Mouse (Mus musculus) forebrain, embryonic 10.5 days (tissue): ENCODE measurements around the gene Chst3. TPM values are rescaled to one million over a fixed set of nuclear protein-coding genes. Genes with fewer than 3 reads are reported as not detected.

Source experiments
- DNase-seq: peaks from one replicate; pipeline ENCODE4 v3.0.0-alpha.2; 2017; ENCODE audit warnings: low spot score; ENCODE audit errors: extremely low spot score
- H3K27ac ChIP-seq: fragments of 300-500 bp; sonication (generic); 2 replicates; pipeline ENCODE4 v1.5.1; 2016; ENCODE audit warnings: mild to moderate bottlenecking
- H3K27me3 ChIP-seq: fragments of 300-500 bp; sonication (generic); 2 replicates; pipeline ENCODE4 v1.6.1; 2016; ENCODE audit warnings: mild to moderate bottlenecking; ENCODE audit not compliant: poor library complexity, severe bottlenecking
- H3K36me3 ChIP-seq: fragments of 300-500 bp; sonication (generic); replicated peaks from 2 replicates; pipeline ENCODE4 v1.6.1; 2016; ENCODE audit warnings: mild to moderate bottlenecking, moderate library complexity
- H3K4me1 ChIP-seq: fragments of 300-500 bp; sonication (generic); 2 replicates; pipeline ENCODE4 v1.6.1; 2016
- H3K4me3 ChIP-seq: fragments of 300-500 bp; sonication (generic); 2 replicates; pipeline ENCODE4 v1.5.1; 2016; ENCODE audit warnings: mild to moderate bottlenecking, moderate library complexity
- H3K9me3 ChIP-seq: fragments of 300-500 bp; sonication (generic); 2 replicates; pipeline ENCODE4 v1.6.1; 2016; ENCODE audit warnings: mild to moderate bottlenecking, moderate library complexity
- WGBS: fragments of 180-500 bp; shearing (Covaris S2); methylation state at CpG from one replicate; pipeline ENCODE4 v1.1.7; 2016; 5-methylcytosine and 5-hydroxymethylcytosine counted together
- polyA plus RNA-seq: library from polyadenylated mRNA; unstranded; fragments of >200 nt; fragmentation: Nextera tagmentation; extraction: Ambion mirVana; gene quantifications from 2 replicates; pipeline ENCODE4 v1.2.1, GENCODE M21; 2016

Gene Chst3
- polyA plus RNA-seq, 1 experiment from 2014 or later = 2.4 TPM

DNA sequence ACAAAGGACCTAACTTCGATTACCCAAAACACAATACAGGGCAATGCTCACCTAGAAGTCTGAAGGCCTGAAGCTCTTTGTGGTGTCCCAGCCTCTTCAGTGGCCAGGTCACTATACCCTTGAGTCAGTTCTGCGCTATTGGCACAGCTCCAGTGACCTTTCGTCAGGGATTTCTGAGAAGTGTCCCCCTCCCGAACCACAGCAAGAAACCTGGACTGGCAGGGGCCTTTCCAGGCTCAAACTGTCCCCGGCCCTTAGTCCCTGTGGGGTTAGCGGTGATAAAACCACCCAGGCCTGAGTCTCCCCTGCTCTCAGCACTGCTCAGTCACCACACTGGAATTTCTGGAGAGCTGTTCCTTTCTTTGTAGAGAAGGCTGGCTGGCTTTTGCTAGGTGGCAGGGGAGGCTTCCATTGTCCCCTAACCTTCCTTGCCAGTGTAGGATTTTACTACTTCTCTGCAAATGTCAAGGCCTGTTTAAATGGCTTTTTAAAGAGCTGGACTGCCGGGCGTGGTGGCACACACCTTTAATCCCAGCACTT lies 11.8 kb downstream of the Chst3 start:
- H3K4me3 ChIP-seq = no peak overlapping the region
- H3K4me1 ChIP-seq = peaks cover 56% of the 10 kb centered on the region
- whole genome bisulfite sequencing = 90% methylated on average over 8 of the region's 8 CpGs
- no peaks in the 10 kb centered on the region for H3K9me3 ChIP-seq
- DNase-seq = no peak
- H3K27ac ChIP-seq = peak overlapping the region; percentile 36
- no peaks in the 10 kb centered on the region for H3K27me3 ChIP-seq
- no peaks in the 10 kb centered on the region for H3K36me3 ChIP-seq

- 87% methylated on average over 9 of the region's 9 CpGs for WGBS
- Histone ChIP-seq H3K36me3 (no peaks in the 10 kb centered on the region), H3K4me3 (no peak overlapping the region), H3K9me3 (no peaks in the 10 kb centered on the region), H3K27ac (0 out of 2 replicates have a peak overlapping the region, but pooled peaks have one; percentile 15), H3K27me3 (no peaks in the 10 kb centered on the region), H3K4me1 (peaks cover 58% of the 10 kb centered on the region)
- DNase-seq = no peak
Observed at GRCm38 (mm10) chr10:60205601-60206241, 13.3 kb downstream of the Chst3 start.

DNA sequence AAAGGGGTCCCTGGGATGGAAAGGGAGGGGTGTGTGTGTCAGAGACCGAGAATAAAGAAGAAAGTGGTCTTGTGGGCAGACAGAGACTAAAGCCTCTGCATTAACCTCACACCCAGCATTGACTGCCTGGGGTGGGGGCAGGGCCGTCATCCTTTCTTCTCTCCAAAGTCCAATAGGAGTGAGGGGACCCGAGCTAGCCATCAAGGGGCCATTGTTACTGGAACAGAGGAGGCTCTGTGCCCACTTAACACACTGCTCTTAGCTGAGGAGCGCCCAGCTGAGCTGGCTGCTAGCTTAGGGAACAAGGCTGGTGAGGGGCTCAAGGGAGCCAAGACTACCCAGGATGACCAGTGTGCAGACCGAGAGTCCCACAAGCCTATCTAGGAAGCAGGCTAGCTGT lies 16.3 kb downstream of the Chst3 start:
- peaks cover 35% of the 10 kb centered on the region for H3K4me1 ChIP-seq
- DNase-seq = peak; percentile 72
- peaks cover 6% of the 10 kb centered on the region for H3K36me3 ChIP-seq
- H3K27ac ChIP-seq = peak overlapping the region; percentile 89
- 6% methylated on average over 5 of the region's 5 CpGs for WGBS
- no peaks in the 10 kb centered on the region for H3K27me3 ChIP-seq
- no peaks in the 10 kb centered on the region for H3K9me3 ChIP-seq
- peak overlapping the region; percentile 26; the same call in 1 of the 2 replicates for H3K4me3 ChIP-seq

DNA sequence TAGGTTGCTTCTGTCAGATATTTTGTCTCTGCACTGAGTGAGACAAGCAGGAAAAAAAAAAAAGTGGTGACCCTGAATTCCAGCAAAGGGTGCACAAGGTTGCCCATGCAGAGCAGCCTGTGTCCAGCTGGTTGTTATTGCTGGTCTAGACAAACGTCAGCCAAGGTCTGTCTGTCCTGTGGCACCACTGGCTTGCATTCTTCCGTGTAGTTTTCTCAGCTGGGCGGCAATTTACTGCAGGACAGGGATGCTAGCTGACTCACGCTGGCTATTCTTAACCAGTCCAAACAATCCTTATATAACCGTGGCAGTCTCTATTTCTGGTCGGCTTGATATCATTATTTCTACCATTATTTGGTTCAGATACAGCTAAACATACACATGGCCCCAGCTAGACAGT lies 18.1 kb downstream of the Chst3 start:
- H3K4me1 ChIP-seq = peaks cover 30% of the 10 kb centered on the region
- no peaks in the 10 kb centered on the region for H3K27me3 ChIP-seq
- 0 out of 2 replicates have a peak overlapping the region, but pooled peaks have one; percentile 8 for H3K27ac ChIP-seq
- DNase-seq = no peak
- peaks cover 6% of the 10 kb centered on the region for H3K36me3 ChIP-seq
- H3K9me3 ChIP-seq = no peaks in the 10 kb centered on the region
- 80% methylated on average over 6 of the region's 6 CpGs for WGBS
- no peak overlapping the region for H3K4me3 ChIP-seq

GRCm38 (mm10) chr10:60199378-60199777 lies 19.7 kb downstream of the Chst3 start:
- WGBS = 95% methylated on average over 6 of the region's 6 CpGs
- DNase-seq = no peak
- H3K36me3 ChIP-seq = peaks cover 6% of the 10 kb centered on the region
- H3K27ac ChIP-seq = no peak overlapping the region
- H3K27me3 ChIP-seq = no peaks in the 10 kb centered on the region
- H3K9me3 ChIP-seq = no peaks in the 10 kb centered on the region
- peaks cover 37% of the 10 kb centered on the region for H3K4me1 ChIP-seq
- H3K4me3 ChIP-seq = no peak overlapping the region

- H3K4me1 ChIP-seq = peaks cover 42% of the 10 kb centered on the region
- no peaks in the 10 kb centered on the region for H3K9me3 ChIP-seq
- H3K4me3 ChIP-seq = no peak overlapping the region
- peaks cover 6% of the 10 kb centered on the region for H3K36me3 ChIP-seq
- no peak for DNase-seq
- H3K27ac ChIP-seq = no peak overlapping the region
- peaks cover 12% of the 10 kb centered on the region for H3K27me3 ChIP-seq
- WGBS = 85% methylated on average over 10 of the region's 10 CpGs
Observed at GRCm38 (mm10) chr10:60197406-60197821, 21.6 kb downstream of the Chst3 start.

- peaks cover 16% of the 10 kb centered on the region for H3K27me3 ChIP-seq
- no peak for DNase-seq
- WGBS = 80% methylated on average over 5 of the region's 5 CpGs
- peaks cover 6% of the 10 kb centered on the region for H3K36me3 ChIP-seq
- H3K4me3 ChIP-seq = no peak overlapping the region
- H3K27ac ChIP-seq = no peak overlapping the region
- H3K4me1 ChIP-seq = peaks cover 42% of the 10 kb centered on the region
- no peaks in the 10 kb centered on the region for H3K9me3 ChIP-seq
Observed at GRCm38 (mm10) chr10:60196971-60197370, 22.1 kb downstream of the Chst3 start.

DNA sequence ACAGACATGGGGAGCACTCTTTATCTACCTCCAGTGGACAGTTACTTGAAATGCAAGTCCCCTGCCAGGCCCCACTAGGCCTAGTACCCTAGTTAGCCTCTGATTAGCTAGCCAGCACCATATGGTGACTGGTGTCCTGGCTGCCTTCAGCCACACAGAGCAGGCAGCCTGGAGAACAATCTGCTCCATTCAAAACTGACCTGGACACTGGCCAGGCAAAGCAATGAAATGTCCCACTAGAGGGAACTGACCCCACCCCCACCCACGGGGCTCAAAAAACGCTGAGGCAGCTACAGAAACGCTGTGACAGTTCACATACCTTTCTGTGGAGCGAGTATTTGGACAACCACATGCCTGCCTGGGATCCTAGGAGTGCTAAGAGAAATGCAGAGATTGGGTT lies 24.0 kb downstream of the Chst3 start:
- DNase-seq = no peak

DNA sequence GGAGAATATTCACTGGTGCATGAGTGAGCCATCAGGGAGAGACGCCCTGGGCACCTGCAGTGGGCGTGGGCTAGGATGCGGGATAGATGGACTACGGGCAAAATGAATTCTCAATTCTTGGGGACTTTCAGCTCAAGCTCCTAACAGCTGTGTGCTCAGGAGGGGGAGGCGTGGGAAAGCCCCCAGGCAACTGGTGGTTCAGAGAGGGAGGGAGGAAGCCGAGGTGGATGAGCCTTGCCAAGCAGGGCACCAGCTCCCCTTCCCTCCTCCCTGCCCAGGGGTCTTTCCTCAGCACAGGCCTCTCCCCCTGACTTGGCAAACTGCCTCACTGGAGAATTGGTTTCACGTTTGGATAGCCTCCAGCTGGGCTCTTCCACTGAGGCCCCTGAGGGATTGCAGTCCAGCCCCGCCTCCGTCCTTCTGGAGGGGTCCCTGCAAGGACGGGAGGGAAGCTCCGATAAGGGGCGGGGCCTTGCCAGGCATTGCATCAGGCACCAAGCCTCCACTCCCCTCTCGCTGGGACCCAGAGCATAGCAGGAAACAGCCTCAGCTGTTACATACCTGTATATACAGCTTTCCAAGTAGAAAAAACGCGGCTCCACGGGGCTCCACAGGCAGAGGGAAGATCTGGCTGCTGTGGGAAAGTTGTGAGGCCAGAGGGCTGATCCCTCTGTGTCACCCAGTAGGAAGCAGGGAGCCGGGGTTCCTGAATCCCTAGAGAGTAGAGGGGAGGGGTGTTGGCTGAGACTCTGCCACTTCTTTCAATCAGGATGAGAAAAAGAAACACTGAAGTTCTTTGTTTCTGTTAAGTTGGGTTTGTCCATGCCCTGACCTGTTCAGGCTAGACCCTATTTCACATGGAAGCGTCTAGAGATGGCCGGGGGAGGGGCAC lies 25.3 kb downstream of the Chst3 start:
- peak overlapping the region; percentile 86 for H3K27ac ChIP-seq
- H3K4me1 ChIP-seq = peaks cover 55% of the 10 kb centered on the region
- 7% methylated on average over 19 of the region's 19 CpGs for WGBS

More for the DNA sequence above, 24.0 kb downstream of the Chst3 start:
- H3K27ac ChIP-seq = peak overlapping the region; percentile 86
- peaks cover 6% of the 10 kb centered on the region for H3K36me3 ChIP-seq
- 55% methylated on average over 4 of the region's 4 CpGs for WGBS
- no peaks in the 10 kb centered on the region for H3K9me3 ChIP-seq
- H3K27me3 ChIP-seq = peaks cover 27% of the 10 kb centered on the region
- peaks cover 51% of the 10 kb centered on the region for H3K4me1 ChIP-seq
- no peak overlapping the region for H3K4me3 ChIP-seq

GRCm38 (mm10) chr10:60191796-60192195 lies 27.3 kb downstream of the Chst3 start:
- peak; percentile 82 for DNase-seq
- Histone ChIP-seq H3K4me1 (peaks cover 55% of the 10 kb centered on the region), H3K4me3 (peak overlapping the region; percentile 48), H3K27ac (peak overlapping the region; percentile 77), H3K9me3 (no peaks in the 10 kb centered on the region), H3K27me3 (peaks cover 27% of the 10 kb centered on the region), H3K36me3 (peaks cover 9% of the 10 kb centered on the region)
- WGBS = under 1% methylated on average over 17 of the region's 17 CpGs

More for the DNA sequence above, 25.3 kb downstream of the Chst3 start:
- Histone ChIP-seq H3K4me3 (peak overlapping the region; percentile 36), H3K36me3 (peaks cover 3% of the 10 kb centered on the region), H3K27me3 (peaks cover 27% of the 10 kb centered on the region), H3K9me3 (no peaks in the 10 kb centered on the region)
- peak; percentile 70 for DNase-seq

DNA sequence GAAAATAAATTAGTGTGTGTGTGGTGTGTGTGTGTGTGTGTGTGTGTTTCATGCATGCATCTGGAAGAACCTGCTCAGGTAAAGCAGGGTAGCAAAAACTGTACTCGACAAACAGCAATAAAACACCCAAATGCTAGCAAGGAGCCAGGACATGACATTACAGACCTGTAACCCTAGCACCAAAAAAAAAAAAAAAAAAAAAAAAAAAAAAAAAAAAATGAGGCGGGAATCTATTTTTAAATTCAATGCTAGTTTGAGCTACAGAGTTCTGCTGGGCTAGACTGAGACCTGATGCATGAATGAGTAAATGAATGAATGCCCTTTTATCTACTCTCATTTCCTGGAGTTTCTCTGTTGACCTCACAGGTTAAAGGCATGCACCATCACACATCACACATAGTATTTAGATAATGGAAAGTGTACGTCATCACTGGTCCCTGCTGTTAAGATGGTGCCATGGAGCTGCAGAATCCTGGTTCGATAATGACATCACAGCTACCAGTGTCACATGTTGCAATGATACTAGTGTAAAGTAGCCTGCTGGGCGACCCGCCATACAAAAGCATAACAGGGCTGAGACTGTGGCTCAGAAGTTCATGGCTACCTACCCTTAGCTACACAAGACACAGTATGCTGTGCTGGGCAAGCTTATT lies 29.4 kb downstream of the Chst3 start:
- Histone ChIP-seq H3K9me3 (no peaks in the 10 kb centered on the region), H3K4me3 (no peak overlapping the region), H3K36me3 (peaks cover 31% of the 10 kb centered on the region), H3K27me3 (peaks cover 27% of the 10 kb centered on the region), H3K27ac (no peak overlapping the region), H3K4me1 (peaks cover 47% of the 10 kb centered on the region)
- WGBS = 86% methylated on average over 6 of the region's 6 CpGs
- no peak for DNase-seq

GRCm38 (mm10) chr10:60186191-60186945 lies 32.7 kb downstream of the Chst3 start:
- no peaks in the 10 kb centered on the region for H3K9me3 ChIP-seq
- H3K4me3 ChIP-seq = no peak overlapping the region
- H3K27me3 ChIP-seq = peaks cover 9% of the 10 kb centered on the region
- H3K27ac ChIP-seq = no peak overlapping the region
- H3K4me1 ChIP-seq = peaks cover 15% of the 10 kb centered on the region
- DNase-seq = no peak
- peaks cover 64% of the 10 kb centered on the region for H3K36me3 ChIP-seq
- WGBS = 92% methylated on average over 44 of the region's 44 CpGs
